Mouse (Mus musculus) midbrain, embryonic 10.5 days (tissue): ENCODE results near the gene Dhrs13. TPM values are rescaled to one million over a fixed set of nuclear protein-coding genes. Genes with fewer than 3 reads are reported as not detected.
A peak's percentile ranks its signal among the peaks of the same experiment; 100 is the strongest.
"Not testable (repeated sequence)": the region's sequence is repeated elsewhere in the genome, so short reads cannot be mapped to it uniquely, and the experiment has no call there.

Source experiments
- DNase-seq: peaks from one replicate; pipeline ENCODE4 v3.0.0-alpha.2; 2017; ENCODE audit warnings: low spot score
- H3K27ac ChIP-seq: fragments of 300-500 bp; sonication (generic); replicated peaks from 2 replicates; pipeline ENCODE4 v1.5.1; 2016; ENCODE audit warnings: mild to moderate bottlenecking
- H3K27me3 ChIP-seq: fragments of 300-500 bp; sonication (generic); 2 replicates; pipeline ENCODE4 v1.6.1; 2016; ENCODE audit warnings: low read depth, mild to moderate bottlenecking; ENCODE audit not compliant: poor library complexity, severe bottlenecking
- H3K36me3 ChIP-seq: fragments of 300-500 bp; sonication (generic); 2 replicates; pipeline ENCODE4 v1.6.1; 2016; ENCODE audit warnings: mild to moderate bottlenecking, moderate library complexity
- H3K4me1 ChIP-seq: fragments of 300-500 bp; sonication (generic); 2 replicates; pipeline ENCODE4 v1.6.1; 2016
- H3K4me3 ChIP-seq: fragments of 300-500 bp; sonication (generic); 2 replicates; pipeline ENCODE4 v1.5.1; 2016; ENCODE audit warnings: mild to moderate bottlenecking, moderate library complexity
- H3K9me3 ChIP-seq: fragments of 300-500 bp; sonication (generic); replicated peaks from 2 replicates; pipeline ENCODE4 v1.6.1; 2016; ENCODE audit warnings: mild to moderate bottlenecking
- WGBS: fragments of 180-500 bp; shearing (Covaris S2); methylation state at CpG from one replicate; pipeline ENCODE4 v1.1.7; 2016; 5-methylcytosine and 5-hydroxymethylcytosine counted together
- polyA plus RNA-seq: library from polyadenylated mRNA; unstranded; fragments of >200 nt; fragmentation: Nextera tagmentation; extraction: Ambion mirVana; gene quantifications from 2 replicates; pipeline ENCODE4 v1.2.1, GENCODE M21; 2016

Gene Dhrs13
- polyA plus RNA-seq, 1 experiment from 2014 or later, result 17.7 TPM

DNA sequence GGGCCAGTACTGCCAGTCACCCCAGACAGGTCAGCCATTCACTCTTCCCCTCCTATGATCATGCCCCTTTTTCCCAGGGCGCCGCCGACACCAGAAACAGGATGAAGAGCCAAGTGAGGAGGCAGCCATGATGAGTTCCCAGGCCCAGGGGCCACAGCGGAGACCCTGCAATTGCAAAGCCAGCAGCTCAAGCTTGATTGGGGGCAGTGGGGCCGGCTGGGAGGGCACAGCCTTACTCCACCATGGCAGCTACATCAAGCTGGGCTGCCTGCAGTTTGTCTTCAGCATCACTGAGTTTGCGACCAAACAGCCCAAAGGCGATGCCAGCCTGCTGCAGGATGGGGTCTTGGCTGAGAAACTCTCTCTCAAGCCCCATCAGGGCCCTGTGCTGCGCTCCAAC is 2.8 kb upstream of the Dhrs13 start:
- Histone ChIP-seq H3K4me1 (peaks cover 41% of the 10 kb centered on the region), H3K4me3 (no peak overlapping the region), H3K36me3 (peaks cover 65% of the 10 kb centered on the region), H3K27me3 (peaks cover 7% of the 10 kb centered on the region; the same call in 1 of the 2 replicates), H3K9me3 (no peaks in the 10 kb centered on the region), H3K27ac (no peak overlapping the region)
- no peak for DNase-seq
- WGBS, result 87% methylated on average over 8 of the region's 8 CpGs

DNA sequence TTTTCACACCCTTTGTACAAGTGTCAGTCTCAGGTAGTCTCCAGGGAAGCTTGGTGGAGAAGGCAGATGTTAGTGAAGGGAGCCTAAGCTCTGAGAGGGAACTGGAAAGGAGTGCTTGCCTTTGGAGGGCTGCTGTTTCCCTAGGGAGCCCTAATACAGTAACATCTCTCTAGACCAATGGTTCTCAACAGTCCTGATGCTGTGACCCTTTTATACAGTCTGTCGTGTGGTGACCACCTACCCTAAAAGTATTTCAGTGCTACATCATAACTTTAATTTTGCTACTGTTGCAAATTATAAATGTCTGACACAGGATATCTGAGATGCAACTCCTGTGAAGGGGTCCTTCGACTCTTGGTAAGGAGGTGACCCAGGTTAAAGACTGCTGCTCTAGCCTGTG is 1.5 kb upstream of the Dhrs13 start:
- peaks cover 7% of the 10 kb centered on the region; the same call in 1 of the 2 replicates for H3K27me3 ChIP-seq
- H3K36me3 ChIP-seq, result peaks cover 64% of the 10 kb centered on the region
- H3K27ac ChIP-seq, result no peak overlapping the region
- no peaks in the 10 kb centered on the region for H3K9me3 ChIP-seq
- H3K4me1 ChIP-seq, result peaks cover 45% of the 10 kb centered on the region
- no peak for DNase-seq
- no peak overlapping the region for H3K4me3 ChIP-seq
- 76% methylated on average over 2 of the region's 2 CpGs for WGBS

DNA sequence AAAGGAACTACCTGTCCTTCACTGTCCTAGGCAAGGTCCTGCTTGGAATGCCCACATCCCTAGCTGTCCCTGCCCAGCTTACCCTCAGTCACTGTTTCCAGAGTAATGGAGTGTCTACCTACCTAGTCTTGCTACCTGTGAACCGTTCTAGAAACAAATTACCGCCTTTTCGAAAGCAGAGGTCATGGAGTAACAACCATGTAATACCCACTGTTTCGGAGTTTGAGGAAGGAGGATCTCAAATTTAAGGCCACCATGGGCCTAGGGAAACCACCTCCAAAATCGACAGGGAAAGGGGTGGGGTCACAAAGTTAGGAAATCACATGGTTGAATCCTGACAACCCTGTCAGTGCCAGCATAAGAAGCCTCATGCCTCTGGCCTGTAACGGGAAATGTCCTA is 691 bp upstream of the Dhrs13 start:
- Histone ChIP-seq H3K27ac (0 out of 2 replicates have a peak overlapping the region, but pooled peaks have one; percentile 91), H3K27me3 (peaks cover 7% of the 10 kb centered on the region; the same call in 1 of the 2 replicates), H3K36me3 (peaks cover 56% of the 10 kb centered on the region), H3K4me1 (peaks cover 45% of the 10 kb centered on the region), H3K4me3 (peak overlapping the region; percentile 74), H3K9me3 (no peaks in the 10 kb centered on the region)
- no peak for DNase-seq
- 42% methylated on average over 6 of the region's 6 CpGs for WGBS

DNA sequence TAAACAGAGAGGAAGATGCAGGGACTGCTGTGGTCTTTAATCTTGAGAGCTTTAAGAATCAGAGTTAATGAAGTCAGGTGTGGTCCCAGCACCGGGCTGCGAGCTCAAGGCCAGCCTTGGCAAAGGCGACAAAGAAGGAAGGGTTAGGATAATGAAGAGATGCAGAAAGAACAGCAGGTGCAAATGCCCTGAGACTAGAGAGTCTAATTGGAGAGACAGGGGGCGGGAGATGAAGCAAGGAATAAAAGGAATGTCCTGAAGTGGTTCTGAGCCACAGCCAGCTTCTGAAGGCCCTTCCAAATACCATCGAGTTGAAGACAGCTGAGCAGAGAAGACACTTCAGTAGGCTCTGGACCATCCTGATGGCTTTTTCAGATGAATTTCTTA is 722 bp downstream of the Dhrs13 start:
- Histone ChIP-seq H3K9me3 (no peaks in the 10 kb centered on the region), H3K4me1 (peaks cover 55% of the 10 kb centered on the region), H3K36me3 (peaks cover 45% of the 10 kb centered on the region), H3K27ac (peak overlapping the region; percentile 91), H3K4me3 (peak overlapping the region; percentile 74), H3K27me3 (peaks cover 7% of the 10 kb centered on the region; the same call in 1 of the 2 replicates)
- DNase-seq, result no peak
- WGBS, result 11% methylated on average over 5 of the region's 5 CpGs

DNA sequence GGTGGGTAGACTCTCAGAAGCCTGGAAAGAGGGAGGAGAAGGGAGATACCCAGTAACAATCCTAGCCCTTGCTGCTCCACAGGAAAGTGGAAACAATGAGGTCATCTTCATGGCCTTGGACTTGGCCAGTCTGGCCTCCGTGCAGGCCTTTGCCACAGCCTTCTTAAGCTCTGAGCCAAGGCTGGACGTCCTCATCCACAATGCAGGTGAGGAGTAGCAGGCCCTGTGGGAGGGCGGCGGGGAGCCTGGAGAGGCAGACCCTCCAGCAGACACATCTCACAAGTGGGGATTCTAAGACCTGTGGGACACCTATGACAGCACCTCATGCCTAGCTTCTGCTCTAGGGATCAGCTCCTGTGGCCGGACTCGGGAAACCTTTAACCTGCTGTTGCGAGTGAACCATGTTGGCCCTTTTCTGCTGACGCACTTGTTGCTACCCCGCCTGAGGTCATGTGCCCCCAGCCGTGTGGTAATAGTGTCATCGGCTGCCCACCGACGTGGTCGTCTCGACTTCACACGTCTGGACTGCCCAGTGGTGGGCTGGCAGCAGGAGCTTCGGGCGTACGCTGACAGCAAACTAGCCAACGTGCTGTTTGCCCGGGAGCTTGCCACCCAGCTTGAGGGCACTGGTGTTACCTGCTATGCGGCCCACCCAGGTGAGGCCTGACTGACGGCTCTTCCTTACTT is 2.0 kb downstream of the Dhrs13 start:
- Histone ChIP-seq H3K9me3 (no peaks in the 10 kb centered on the region), H3K27me3 (peaks cover 7% of the 10 kb centered on the region; the same call in 1 of the 2 replicates), H3K4me1 (peaks cover 68% of the 10 kb centered on the region), H3K27ac (no peak overlapping the region), H3K4me3 (no peak overlapping the region), H3K36me3 (peaks cover 32% of the 10 kb centered on the region)
- no peak for DNase-seq
- WGBS, result 92% methylated on average over 23 of the region's 23 CpGs

DNA sequence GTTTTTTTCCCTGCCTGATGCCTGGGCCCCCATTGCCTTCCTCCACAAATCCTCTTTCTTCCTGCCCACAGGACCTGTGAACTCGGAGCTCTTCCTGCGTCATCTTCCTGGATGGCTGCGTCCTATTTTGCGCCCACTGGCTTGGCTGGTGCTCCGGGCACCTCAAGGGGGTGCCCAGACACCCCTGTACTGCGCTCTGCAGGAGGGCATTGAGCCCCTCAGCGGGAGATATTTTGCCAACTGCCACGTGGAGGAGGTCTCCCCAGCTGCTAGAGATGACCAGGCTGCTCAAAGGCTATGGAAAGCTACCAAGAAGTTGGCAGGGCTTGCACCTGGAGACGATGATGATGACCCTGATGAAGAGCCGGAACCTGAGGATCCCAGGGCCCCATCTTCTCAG is 4.7 kb downstream of the Dhrs13 start:
- Histone ChIP-seq H3K4me3 (no peak overlapping the region), H3K4me1 (peaks cover 55% of the 10 kb centered on the region), H3K27me3 (peaks cover 7% of the 10 kb centered on the region; the same call in 1 of the 2 replicates), H3K9me3 (no peaks in the 10 kb centered on the region), H3K36me3 (peaks cover 43% of the 10 kb centered on the region), H3K27ac (no peak overlapping the region)
- 82% methylated on average over 10 of the region's 10 CpGs for WGBS
- DNase-seq, result no peak

DNA sequence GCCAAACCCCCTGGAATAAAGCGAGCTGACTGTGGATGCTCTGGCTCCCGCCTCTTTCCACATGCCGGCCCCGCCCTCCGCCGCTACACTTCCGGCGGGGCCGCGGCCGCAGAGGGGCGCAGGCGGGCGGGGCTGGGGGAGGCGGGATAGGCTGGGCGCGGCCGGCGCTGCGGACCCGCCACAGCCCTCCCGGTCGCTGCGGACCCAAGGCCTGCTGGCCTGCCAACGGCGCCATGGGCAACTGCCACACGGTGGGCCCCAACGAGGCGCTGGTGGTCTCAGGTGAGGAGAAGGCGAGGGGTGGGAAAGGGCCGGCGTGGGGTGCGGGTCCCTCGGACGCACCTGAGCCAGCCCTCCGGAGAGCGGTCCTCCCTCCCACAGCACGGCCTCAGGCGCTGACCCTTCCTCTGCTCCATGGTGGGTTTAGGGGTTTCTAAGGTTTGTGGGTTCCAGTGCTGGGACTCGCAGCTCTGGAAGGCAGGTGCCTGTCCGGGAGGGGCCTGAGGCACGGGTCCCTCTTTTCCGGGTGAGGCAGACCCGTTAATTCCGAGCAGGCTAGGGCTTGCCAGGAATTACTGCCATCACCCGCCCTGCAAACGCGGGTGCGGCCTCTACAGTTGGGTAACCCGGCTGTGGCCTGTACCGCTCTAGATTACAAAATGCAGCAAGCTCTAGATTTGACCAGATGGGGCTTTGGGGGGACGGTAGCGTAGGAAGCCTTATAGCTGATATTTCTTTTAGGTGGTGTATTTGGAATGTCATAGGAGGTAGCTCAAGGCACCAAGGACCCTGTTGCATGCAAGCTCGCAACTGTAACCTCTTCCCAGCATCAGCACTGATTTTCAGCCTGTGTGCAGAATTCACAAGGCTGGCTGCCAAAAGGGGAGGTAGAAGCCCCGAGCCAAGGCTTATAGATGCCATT is 6.0 kb downstream of the Dhrs13 start, which contains the start of gene Flot2:
Gene Flot2, plus strand, starts transcription at position 101 of the 922 bp plus-strand sequence.
- 3% methylated on average over 55 of the region's 55 CpGs for WGBS
- Histone ChIP-seq H3K36me3 (peaks cover 56% of the 10 kb centered on the region), H3K4me3 (peak within 1 kb of the TSS; percentile 94), H3K4me1 (peaks cover 42% of the 10 kb centered on the region), H3K27ac (peak within 1 kb of the TSS; percentile 91), H3K9me3 (peaks cover 9% of the 10 kb centered on the region; the same call in 1 of the 2 replicates), H3K27me3 (peaks cover 3% of the 10 kb centered on the region; the same call in 1 of the 2 replicates)
- peak; percentile 78 for DNase-seq

DNA sequence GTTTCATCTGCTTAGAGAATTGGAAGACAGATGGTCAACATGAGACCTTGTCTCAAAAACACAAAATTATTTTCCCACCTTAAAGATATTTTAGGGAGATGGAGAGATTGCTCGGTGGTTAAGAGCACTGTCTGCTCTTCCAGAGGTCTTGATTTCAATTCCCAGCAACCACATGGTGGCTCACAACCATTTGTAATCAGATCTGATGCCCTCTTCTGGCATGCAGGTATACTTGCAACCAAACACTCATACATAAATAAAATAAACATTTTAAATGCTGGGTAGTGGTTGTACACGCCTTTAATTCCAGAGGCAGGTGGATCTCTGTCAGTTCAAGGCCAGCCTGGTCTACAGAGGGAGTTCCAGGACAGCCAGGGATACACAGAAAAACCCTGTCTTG is 8.8 kb downstream of the Dhrs13 start:
- H3K27ac ChIP-seq, result no peak overlapping the region
- H3K4me3 ChIP-seq, result no peak overlapping the region
- DNase-seq, result no peak
- 76% methylated on average over 2 of the region's 2 CpGs for WGBS
- peaks cover 28% of the 10 kb centered on the region for H3K4me1 ChIP-seq
- H3K36me3 ChIP-seq, result peaks cover 55% of the 10 kb centered on the region
- peaks cover 9% of the 10 kb centered on the region; the same call in 1 of the 2 replicates for H3K9me3 ChIP-seq
- H3K27me3 ChIP-seq, result no peaks in the 10 kb centered on the region

DNA sequence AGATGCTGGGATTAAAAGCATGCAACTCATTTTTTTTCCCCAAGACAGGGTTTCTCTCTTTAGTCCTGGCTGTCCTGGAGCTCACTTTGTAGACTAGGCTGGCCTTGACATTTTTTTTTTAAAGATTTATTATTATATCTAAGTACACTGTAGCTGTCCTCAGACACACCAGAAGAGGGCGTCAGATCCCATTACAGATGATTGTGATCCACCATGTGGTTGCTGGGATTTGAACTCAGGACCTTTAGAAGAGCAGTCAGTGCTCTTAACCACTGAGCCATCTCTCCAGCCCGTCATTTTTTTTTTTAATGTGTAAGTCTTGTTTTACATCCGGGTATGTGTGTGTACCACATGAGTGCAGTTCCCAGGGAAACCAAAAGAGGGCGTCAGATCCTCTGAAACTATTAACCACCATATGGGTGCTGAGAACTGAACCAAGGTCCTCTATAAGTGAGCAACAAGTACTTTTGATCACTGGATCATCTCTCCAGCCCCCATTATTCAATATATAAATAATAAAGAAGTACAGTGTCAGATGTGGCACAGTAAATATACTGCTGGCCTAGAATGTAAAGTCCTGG is 10.3 kb downstream of the Dhrs13 start:
- Histone ChIP-seq H3K36me3 (peaks cover 64% of the 10 kb centered on the region), H3K4me1 (peaks cover 22% of the 10 kb centered on the region)
- WGBS, result 91% methylated on average over 4 of the region's 4 CpGs
- H3K27ac ChIP-seq, H3K9me3 ChIP-seq, H3K4me3 ChIP-seq, H3K27me3 ChIP-seq, DNase-seq: not testable (repeated sequence)

DNA sequence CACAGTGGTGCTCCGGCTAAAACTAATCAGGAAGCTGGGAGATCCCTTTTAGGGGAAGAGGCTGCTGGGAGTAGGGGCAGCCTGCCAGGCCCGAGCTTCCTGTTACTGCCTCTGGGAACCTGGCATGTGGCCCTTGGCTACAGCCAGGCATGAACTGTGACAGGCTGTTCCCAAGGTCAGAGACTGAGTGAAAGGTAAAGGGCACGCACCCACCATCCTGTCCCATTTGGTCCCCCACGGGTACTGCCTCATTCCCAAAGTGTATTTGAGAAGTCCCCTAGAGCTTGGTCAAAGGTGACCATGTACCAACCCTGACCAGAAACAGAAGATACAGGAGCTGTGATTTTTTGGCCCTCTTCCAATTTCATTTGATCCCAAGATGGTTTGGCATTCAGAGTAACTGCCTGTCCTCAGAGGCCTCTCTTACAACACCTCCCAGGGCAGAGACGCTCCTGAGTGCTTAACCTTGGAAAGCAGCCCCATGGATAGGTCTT is 12.7 kb downstream of the Dhrs13 start:
- Histone ChIP-seq H3K4me1 (no peaks in the 10 kb centered on the region), H3K36me3 (peaks cover 69% of the 10 kb centered on the region), H3K27me3 (no peaks in the 10 kb centered on the region), H3K27ac (no peak overlapping the region), H3K9me3 (peaks cover 9% of the 10 kb centered on the region; the same call in 1 of the 2 replicates), H3K4me3 (no peak overlapping the region)
- no peak for DNase-seq
- 92% methylated on average over 5 of the region's 5 CpGs for WGBS

DNA sequence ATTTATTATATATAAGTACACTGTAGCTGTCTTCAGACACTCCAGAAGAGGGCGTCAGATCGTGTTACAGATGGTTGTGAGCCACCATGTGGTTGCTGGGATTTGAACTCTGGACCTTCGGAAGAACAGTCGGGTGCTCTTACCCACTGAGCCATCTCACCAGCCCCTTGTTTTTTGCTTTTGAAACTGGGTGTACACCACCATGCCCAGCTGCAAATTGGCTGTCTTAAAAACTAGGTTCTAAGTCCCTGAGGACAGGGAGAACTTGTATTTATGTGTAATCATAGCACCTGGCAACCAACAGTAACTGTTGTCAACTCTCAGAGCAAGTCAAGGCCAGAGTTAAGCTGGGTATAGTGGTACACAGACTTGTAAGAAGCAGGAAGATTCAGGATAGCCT is 16.6 kb downstream of the Dhrs13 start:
- 92% methylated on average over 4 of the region's 4 CpGs for WGBS
- peaks cover 66% of the 10 kb centered on the region for H3K36me3 ChIP-seq

DNA sequence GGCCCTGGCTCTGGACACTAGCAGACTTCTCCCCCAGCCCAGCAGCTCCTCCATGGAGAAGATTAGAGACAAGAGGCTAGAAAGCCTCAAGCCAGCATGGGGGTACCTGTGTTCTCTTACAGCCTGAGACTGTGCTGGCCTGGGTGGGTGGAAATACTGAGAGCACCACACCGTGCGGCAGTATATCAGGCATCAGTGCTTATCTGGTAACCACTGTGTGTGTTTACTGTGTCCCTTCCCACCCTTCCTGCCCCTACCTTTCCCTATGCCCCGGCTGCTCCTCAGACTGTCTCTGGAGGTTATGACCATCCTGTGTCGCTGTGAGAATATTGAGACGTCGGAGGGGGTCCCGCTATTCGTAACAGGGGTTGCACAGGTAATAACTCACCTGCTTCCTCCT is 21.0 kb downstream of the Dhrs13 start:
- no peak for DNase-seq
- no peak overlapping the region for H3K27ac ChIP-seq
- H3K27me3 ChIP-seq, result no peaks in the 10 kb centered on the region
- H3K4me3 ChIP-seq, result no peak overlapping the region
- 94% methylated on average over 8 of the region's 8 CpGs for WGBS
- peaks cover 83% of the 10 kb centered on the region for H3K36me3 ChIP-seq
- H3K9me3 ChIP-seq, result no peaks in the 10 kb centered on the region
- H3K4me1 ChIP-seq, result no peaks in the 10 kb centered on the region

More for the DNA sequence above, 16.6 kb downstream of the Dhrs13 start:
- not testable (repeated sequence) for H3K4me1 ChIP-seq, H3K27me3 ChIP-seq, H3K4me3 ChIP-seq, H3K27ac ChIP-seq, H3K9me3 ChIP-seq, DNase-seq
